Mouse (Mus musculus): Measurements from ENCODE around the gene Tubb4a.
A peak's percentile ranks its signal among the peaks of the same experiment; 100 is the strongest.
"Not testable (repeated sequence)": the region's sequence is repeated elsewhere in the genome, so short reads cannot be mapped to it uniquely, and the experiment has no call there.

Tubb4a gene

DNA sequence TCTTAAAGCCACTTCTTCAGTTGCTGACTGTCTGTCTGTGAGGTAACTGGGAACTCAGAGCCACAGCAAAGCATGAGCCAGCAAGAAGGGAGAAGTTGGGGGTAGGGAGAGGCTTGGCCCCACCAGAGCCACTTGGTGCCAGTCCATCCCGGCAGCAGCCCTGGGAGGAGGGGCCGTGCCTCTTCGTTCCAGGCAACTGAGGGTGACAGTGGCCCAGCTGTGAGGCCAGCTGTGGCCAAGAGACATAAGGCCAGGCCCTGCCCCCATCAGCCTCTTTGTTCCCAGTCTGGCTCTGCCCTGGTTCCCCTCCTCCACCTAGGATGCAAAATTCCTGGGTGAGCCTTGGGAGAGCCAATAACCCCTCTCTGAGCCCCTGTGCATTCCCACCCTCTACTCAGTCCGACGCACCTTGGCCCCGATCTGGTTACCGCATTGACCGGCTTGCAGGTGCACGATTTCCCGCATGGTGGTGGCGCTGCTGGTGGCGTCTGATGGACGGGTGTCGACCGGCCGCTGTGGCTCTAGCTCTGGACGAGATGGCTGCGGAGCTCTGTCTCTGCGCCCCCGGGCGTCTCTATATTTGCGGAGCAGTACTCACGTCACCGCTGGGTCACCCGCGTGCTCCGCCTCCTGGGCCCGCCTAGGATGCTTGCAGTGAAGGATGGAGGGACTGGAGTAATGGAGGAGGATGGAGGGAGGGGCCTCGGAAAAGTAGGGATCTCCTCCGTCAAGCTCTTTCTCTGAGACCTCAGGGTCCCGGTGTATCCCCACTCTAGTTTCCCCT, at the start of gene Tubb4a:
Gene Tubb4a (minus strand): TSS at position 734 of the 784 bp plus-strand sequence.
- no peak for DNase-seq (ENCODE audit: low spot score)

DNA sequence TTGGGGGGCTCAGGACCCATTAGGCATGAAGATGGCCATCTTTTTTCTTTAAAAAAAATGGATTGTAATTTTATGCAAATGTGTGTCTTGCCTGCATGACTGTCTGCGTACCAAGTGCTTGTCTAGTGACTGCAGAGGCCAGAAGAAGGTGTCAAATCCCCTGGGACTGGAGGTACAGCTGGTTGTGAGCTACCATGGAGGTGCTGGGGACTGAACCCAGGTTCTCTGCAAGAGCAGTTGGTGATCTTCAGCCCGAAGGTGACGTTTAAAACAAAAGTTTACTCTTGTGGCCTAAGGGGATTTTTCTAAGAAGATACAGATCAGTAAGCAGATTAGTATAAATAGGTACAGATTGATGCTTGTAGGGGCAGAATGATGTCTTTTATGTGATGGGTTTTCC, 48.1 kb upstream of the Tubb4a start:
- DNase-seq (ENCODE audit: low spot score) = no peak

GRCm38 (mm10) chr17:57134693-57135092, 47.1 kb upstream of the Tubb4a start:
- DNase-seq (ENCODE audit: low spot score) = no peak

DNA sequence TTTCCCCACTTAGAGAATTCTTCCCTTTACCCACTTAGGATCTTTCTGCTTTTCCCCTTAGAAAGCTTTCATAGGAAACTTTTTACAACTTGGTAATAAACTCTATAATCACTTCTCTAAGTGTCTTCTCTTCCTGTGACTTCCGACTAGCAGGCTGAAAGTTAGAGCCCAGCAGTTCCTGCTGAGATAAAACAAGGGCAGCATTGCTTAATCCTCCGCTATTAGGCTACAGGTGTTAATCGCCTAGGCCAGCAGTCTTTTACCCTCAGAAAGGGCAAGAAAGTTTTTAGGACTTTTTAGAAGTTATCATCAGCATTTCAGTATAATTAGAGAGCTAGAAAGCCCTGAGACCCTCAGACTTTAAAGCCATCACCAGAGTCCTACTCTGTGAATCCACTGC, 46.4 kb upstream of the Tubb4a start:
- DNase-seq (ENCODE audit: low spot score) = not testable (repeated sequence)

DNA sequence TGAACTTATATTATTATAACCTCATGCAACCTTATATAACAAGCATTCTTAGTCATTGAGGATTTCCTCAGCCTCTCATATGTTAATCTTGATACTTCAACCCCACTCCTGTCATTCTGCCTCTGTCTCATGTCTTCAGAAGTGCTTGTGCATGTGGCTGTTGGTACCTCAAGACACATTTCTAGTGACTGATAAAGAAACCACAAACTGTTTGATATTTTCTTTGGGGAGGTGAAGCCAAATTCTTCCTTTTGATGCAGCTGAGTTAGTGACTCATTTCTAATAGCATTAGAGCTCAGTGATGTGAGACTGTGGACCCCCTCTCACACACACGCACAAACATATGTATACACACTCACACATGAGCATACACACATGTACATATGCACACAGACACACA, 44.2 kb upstream of the Tubb4a start:
- no peak for DNase-seq (ENCODE audit: low spot score)

DNA sequence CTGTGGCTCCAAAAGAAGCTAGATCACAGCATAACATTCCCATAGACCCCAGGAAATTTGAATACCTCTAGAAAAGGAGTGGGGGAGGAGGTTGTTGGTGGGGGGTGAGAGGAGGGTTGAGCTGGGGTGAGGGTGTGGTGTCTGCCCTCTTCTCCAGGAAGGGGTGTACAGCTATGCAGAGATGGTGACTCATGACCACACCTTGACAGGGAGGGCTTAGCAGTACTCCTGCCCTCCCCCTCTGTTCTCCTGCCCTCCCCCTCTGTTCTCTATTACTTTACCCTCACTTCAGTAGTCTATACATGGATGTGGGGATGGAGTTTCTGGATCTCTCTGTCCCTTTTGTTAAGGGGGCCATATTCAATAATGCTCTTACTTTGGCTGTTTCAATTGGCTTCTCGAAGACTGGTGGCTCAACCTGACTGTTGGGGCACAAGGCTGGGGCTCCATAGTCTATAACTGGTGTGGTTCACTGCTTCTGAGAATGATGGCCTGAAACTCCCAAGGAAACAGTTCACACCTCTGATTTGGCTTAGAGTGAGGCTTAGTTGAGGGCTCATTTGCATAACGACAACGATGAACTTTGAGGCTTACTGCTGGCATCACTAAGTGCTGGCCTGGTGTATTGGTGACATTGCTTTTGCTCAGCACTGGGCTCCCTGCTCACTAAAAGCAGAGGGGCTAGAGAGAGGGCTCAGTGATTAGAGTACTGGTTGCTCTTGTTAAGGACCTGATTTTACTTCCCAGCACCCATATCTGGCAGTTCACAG, 38.5 kb upstream of the Tubb4a start:
- DNase-seq (ENCODE audit: low spot score) = no peak

DNA sequence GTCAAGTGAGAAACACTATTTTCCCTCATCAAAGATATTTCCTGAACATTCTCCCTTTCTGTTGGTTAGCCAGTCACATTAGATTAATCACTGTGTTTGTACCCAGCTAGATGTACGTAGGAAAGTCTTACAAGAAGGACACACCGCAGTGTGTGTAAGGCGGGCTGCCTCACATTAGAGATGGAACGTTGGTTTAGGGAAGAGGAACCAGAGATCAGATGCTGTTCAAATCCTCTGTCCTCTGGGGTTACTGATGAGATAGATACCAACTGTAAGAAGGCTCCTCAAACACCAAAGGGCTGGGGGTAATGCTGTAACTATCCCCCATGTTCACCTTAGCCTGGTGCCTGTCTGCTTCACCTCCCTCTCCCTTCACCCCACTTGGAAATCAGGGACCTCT, 37.2 kb upstream of the Tubb4a start:
- DNase-seq (ENCODE audit: low spot score) = no peak

DNA sequence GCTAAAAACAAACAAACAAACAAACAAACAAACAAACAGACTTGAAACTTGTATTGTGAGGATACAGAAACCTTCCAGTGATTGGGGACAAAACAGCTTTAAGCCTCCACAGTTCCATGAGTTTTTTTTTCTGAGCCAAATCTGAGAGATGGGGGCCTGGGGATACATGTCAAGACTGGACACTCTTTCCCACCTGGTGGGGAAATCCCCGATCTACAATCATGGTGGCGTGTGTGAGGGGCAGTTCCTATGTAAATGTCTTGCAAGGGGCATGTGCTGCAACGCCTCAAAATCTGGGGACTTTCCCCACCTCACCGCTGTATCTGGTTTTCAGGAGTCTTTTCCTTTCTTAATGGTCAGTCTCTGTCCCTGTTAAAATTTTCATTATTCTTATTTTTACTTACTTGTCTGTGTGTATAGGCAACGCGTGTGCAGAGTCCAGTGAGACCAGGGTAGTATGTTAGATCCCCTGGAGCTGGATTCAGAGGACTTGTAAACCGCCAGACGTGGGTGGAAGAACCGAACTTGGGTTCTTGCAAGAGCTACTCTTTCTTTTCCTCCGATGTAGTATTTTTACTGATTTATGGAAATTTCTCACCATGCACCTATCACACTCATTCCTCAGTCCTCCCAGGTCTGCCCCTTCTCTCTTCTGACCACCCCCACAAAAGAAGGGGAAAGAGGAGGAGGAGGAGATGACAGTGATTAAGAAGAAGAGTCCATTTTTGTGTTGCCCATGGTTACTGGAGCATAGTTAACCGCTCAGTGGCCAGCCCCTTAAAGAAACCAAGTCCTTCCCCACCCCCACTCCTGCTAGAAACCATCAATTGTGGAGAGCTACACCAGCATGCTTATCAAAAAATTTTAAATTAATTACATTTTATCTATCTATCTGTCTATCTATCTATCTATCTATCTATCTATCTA, 35.9 kb upstream of the Tubb4a start:
- DNase-seq (ENCODE audit: low spot score) = no peak

GRCm38 (mm10) chr17:57121856-57122255, 34.3 kb upstream of the Tubb4a start:
- no peak for DNase-seq (ENCODE audit: low spot score)

DNA sequence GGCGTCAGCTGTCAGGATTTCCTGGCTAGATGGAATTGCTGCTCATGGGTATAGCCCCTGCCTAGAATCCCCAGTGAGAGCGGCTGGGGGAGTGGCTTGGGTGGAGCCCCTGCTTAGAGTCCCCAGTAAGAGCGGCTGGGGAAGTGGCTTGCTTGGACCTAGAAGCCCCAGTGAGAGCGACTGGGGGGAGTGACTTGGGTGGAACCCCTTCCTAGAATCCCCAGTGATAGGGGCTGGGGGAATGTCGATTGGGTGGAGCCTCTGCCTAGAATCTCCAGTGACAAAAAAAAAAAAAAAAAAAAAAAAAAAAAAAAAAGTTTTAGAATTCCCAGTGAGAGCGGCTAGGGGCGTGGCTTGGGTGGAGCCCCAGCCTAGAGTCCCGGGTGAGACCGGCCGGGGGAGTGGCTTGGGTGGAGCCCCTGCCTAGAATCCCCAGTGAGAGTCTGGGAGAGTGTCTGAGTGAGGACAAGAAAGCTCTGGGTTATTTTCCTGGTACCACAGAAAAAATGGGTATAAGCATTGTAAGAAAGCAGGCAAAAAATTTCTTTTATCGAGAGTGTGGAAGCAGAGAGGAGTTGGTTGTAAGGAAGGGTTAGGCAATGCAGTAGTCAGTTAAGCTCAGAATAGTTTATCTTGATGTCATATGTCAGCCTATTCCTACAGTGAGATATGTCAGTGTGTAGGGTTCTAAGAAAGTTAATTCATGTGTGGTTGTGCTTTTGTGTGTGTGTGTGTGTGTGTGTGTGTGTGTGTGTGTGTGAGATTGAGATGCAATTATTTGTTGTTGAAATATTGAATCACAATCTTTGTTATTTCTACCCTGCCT, 31.2 kb upstream of the Tubb4a start:
- DNase-seq (ENCODE audit: low spot score) = no peak

DNA sequence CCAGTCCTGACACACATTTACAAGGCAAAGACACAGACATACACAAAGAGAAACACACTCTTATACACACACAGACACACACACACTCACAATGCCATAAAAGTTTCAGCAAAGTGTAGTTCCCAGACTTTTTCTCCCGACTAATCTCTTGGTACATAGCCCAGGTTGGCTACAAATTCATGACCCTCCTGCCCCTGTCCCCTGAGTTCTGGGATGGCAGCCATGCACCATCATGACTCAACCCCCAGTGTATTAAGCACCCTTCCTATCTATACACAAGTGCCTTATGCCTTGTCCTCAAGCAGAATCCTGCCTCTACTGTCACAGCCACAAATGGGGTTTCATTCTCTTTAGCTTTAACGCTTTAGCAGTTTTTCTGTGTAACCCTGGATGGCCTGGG, 29.2 kb upstream of the Tubb4a start:
- DNase-seq (ENCODE audit: low spot score) = no peak

- peak; percentile 42 for DNase-seq (ENCODE audit: low spot score)
Measured at GRCm38 (mm10) chr17:57112768-57113474, 25.3 kb upstream of the Tubb4a start.

- no peak for DNase-seq (ENCODE audit: low spot score)
Measured at GRCm38 (mm10) chr17:57110005-57110404, 22.4 kb upstream of the Tubb4a start.

- no peak for DNase-seq (ENCODE audit: low spot score)
Measured at GRCm38 (mm10) chr17:57108666-57109171, 21.1 kb upstream of the Tubb4a start.

DNA sequence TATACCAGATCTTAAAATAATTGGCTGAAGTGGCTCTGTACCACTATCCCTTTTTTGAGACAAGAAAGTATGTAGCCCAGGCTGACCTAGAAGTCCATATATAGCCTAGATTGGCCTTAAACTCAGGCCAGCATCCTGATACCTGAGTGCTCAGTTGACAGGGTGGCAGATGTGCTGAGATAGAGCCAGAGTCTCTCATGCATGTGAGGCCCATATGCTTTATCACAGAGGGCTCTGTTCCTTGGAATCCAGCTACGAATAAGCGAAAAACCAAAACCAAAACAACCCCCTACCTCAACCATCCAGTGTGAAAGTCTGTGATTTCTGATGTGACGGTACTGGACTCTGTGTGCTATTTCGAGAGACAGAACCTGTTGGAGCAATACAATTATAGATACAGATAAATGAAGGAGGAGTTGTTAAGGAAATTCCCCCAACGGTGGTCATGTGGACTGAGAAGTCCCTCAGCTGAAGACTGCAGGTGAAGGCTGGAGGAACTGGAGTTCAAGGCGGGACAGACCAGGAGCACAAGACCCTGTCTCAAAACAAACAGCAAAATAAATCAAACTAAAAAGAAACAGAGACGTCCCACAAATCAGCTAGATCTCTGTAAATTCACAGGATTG, 20.6 kb upstream of the Tubb4a start:
- no peak for DNase-seq (ENCODE audit: low spot score)

DNA sequence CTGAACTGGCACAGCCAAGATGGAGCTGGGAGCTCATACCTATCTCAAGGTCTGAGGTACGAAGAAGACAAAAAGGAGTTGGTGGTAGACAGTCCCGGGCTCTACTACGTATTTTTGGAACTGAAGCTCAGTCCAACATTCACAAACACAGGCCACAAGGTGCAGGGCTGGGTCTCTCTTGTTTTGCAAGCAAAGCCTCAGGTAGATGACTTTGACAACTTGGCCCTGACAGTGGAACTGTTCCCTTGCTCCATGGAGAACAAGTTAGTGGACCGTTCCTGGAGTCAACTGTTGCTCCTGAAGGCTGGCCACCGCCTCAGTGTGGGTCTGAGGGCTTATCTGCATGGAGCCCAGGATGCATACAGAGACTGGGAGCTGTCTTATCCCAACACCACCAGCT, 19.5 kb upstream of the Tubb4a start:
- no peak for DNase-seq (ENCODE audit: low spot score)

GRCm38 (mm10) chr17:57106035-57106368, 18.4 kb upstream of the Tubb4a start:
- DNase-seq (ENCODE audit: low spot score) = no peak

DNA sequence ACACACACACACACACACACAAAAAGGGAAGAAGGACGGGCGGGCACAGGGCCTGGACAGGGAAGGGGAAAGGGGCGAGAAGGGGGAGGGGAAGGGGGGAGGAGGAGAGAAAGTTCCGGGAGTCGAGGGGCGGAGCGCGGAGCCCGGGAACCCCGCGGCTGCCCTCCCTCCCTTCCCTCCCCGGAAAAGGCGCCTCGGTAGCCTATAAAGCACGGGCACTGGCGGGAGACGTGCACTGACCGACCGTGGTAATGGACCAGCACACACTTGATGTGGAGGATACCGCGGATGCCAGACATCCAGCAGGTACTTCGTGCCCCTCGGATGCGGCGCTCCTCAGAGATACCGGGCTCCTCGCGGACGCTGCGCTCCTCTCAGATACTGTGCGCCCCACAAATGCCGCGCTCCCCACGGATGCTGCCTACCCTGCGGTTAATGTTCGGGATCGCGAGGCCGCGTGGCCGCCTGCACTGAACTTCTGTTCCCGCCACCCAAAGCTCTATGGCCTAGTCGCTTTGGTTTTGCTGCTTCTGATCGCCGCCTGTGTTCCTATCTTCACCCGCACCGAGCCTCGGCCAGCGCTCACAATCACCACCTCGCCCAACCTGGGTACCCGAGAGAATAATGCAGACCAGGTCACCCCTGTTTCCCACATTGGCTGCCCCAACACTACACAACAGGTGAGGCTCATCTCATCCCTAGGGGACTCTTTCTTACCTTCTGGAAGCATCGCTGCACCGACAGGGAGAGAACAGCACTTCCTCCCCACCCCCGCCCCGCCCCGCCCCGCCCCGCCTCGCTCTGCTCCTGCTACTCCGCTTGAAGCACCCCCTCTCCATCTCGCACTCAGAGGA, 17.8 kb upstream of the Tubb4a start, which contains the start of gene Tnfsf9:
Gene Tnfsf9 (plus strand): TSS at position 145 of the 854 bp plus-strand sequence.
- no peak for DNase-seq (ENCODE audit: low spot score)

- DNase-seq (ENCODE audit: low spot score) = no peak
Measured at GRCm38 (mm10) chr17:57104496-57104895, 16.9 kb upstream of the Tubb4a start.
